Mouse (Mus musculus) forebrain, embryonic 14.5 days (tissue): Measurements from ENCODE around the gene Rrp7a. TPM values are rescaled to one million over a fixed set of nuclear protein-coding genes. Genes with fewer than 3 reads are reported as not detected.

Source experiments
- ATAC-seq: fragments of 200-750 bp; cut with Nextera tagmentation; 2 replicates; pipeline ENCODE4 v1.8.0; 2017; ENCODE audit warnings: mild to moderate bottlenecking, moderate library complexity
- DNase-seq: peaks from one replicate; pipeline ENCODE4 v3.0.0-alpha.2; 2015; ENCODE audit warnings: low spot score
- H3K27ac ChIP-seq: fragments of 300-500 bp; sonication (generic); 2 replicates; pipeline ENCODE4 v1.5.1; 2014; ENCODE audit warnings: low read depth, mild to moderate bottlenecking, control low read depth, low read length, moderate library complexity
- H3K27me3 ChIP-seq: fragments of 300-500 bp; sonication (generic); replicated peaks from 2 replicates; pipeline ENCODE4 v1.6.1; 2014; ENCODE audit warnings: low read length, control low read depth, mixed read lengths; ENCODE audit not compliant: control insufficient read depth, insufficient read depth
- H3K36me3 ChIP-seq: fragments of 300-500 bp; sonication (generic); 2 replicates; pipeline ENCODE4 v1.6.1; 2014; ENCODE audit warnings: low read length, control low read depth; ENCODE audit not compliant: control insufficient read depth, insufficient read depth
- H3K4me1 ChIP-seq: fragments of 300-500 bp; sonication (generic); 2 replicates; pipeline ENCODE4 v1.6.1; 2014; ENCODE audit warnings: antibody characterized with exemption, low read length, control low read depth; ENCODE audit not compliant: control insufficient read depth, insufficient read depth
- H3K4me2 ChIP-seq: fragments of 300-500 bp; sonication (generic); 2 replicates; pipeline ENCODE4 v1.6.1; 2014; ENCODE audit warnings: mild to moderate bottlenecking, control low read depth, low read length
- H3K4me3 ChIP-seq: fragments of 300-500 bp; sonication (generic); 2 replicates; pipeline ENCODE4 v1.5.1; 2014; ENCODE audit warnings: low read depth, low read length, control low read depth
- H3K9ac ChIP-seq: fragments of 300-500 bp; sonication (generic); 2 replicates; pipeline ENCODE4 v1.6.1; 2014; ENCODE audit warnings: mild to moderate bottlenecking, low read length, control low read depth, moderate library complexity
- H3K9me3 ChIP-seq: fragments of 300-500 bp; sonication (generic); replicated peaks from 2 replicates; pipeline ENCODE4 v1.6.1; 2016; ENCODE audit warnings: low read length, control low read depth, mixed read lengths; ENCODE audit not compliant: control insufficient read depth
- whole genome bisulfite sequencing: fragments of 180-500 bp; shearing (Covaris S2); extraction: QIAGEN DNeasy Blood & Tissue Kit; methylation state at CpG from one replicate; pipeline ENCODE4 v1.1.7; 2014; 5-methylcytosine and 5-hydroxymethylcytosine counted together
- polyA plus RNA-seq: library from polyadenylated mRNA; unstranded; fragments of >200 nt; fragmentation: Nextera tagmentation; extraction: Ambion mirVana; gene quantifications from 2 replicates; pipeline ENCODE4 v1.2.1, GENCODE M21; 2014

Gene Rrp7a
- polyA plus RNA-seq, 1 experiment from 2014 or later, result 64.2 TPM

DNA sequence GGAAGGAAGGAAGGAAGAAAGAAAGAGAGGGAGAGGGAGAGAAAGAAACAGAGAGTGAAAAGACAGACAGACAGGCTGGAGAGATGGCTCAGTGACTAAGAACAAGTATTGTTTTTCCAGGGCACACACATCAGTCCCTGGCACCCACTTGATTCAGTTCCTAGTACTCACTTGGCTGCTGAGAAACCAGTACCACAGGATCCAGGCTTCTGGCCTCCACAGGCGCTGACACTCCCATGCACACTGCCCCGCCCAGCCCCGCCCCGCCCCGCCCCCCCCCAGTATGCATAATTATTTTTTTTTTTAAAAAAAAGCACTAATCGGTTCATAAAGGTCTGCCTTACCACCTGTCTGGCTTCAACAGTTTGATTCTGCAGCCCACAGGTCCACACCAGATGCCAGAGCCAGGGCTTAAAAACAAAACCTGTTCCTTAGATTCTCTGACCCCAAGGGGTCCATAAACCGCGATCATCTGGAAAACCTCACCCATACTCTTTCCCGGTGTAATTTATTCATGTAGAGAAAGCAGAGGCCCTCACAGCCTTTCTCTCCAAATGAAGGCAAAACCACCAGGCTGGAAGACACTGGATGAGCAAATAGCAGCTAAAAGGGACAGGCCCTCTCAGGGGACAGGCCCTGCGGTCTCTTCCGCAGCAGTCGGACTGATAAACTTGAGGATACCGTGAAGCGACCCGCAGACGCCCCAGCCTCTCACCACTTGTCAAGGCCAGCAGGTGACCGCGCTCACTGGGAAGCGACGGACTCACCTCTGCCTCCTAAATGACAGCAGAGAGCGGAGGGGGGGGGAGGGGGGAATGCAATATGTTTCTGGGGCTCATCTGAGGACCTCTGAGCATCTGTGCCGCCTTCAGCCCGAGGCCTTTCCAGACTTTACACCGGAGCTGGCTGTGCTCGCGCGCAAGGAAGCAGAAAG lies 33.8 kb downstream of the Rrp7a start:
- ATAC-seq, result no peak

DNA sequence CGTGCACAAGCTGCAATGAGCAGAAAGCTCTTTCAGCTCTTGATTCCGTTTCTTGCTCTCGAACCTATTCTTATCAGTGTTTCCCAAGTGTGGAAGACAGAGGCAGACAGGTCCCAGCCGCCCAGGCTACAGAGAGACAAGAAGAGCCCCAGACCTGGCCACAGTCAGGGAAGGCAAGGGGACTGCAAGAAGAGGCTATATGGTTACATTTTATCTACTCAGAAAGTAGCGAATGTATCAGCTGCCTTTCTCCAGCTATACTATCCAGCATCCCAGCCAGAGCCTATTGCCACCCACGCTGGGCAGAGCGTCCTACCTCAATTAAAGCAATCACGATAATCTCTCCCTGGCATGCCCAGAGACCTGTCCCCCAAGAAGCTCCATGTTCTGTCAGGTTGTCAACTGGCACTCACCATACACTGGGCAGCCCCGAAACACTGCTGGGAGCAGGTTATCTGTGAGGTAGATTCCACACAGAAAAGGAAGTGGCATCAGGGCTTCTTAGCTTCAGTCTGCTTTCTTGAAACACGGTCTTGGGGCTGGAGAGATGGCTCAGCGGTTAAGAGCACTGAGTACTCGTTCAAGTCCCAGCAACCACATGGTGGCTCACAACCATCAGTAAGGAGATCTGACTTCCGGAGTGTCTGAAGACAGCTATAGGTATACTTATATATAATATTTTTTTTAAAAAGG lies 35.8 kb downstream of the Rrp7a start:
- no peaks in the 10 kb centered on the region for H3K36me3 ChIP-seq
- H3K9me3 ChIP-seq, result no peaks in the 10 kb centered on the region
- no peak overlapping the region for H3K4me2 ChIP-seq
- H3K27ac ChIP-seq, result no peak overlapping the region
- H3K4me1 ChIP-seq, result 0 out of 2 replicates have a peak, but pooled peaks cover 12% of the 10 kb centered on the region
- H3K9ac ChIP-seq, result no peak overlapping the region
- ATAC-seq (no peak), DNase-seq (no peak)
- 86% methylated on average over 13 of the region's 13 CpGs for WGBS
- no peaks in the 10 kb centered on the region for H3K27me3 ChIP-seq
- H3K4me3 ChIP-seq, result no peak overlapping the region

More for the DNA sequence above, 33.8 kb downstream of the Rrp7a start:
- Histone ChIP-seq H3K4me3 (no peak overlapping the region), H3K9ac (no peak overlapping the region), H3K4me1 (0 out of 2 replicates have a peak, but pooled peaks cover 10% of the 10 kb centered on the region), H3K27me3 (no peaks in the 10 kb centered on the region), H3K4me2 (no peak overlapping the region), H3K27ac (no peak overlapping the region), H3K9me3 (no peaks in the 10 kb centered on the region), H3K36me3 (no peaks in the 10 kb centered on the region)
- WGBS, result 4% methylated on average over 25 of the region's 27 CpGs
- no peak for DNase-seq

- DNase-seq (no peak), ATAC-seq (no peak)
- Histone ChIP-seq H3K36me3 (no peaks in the 10 kb centered on the region), H3K27me3 (no peaks in the 10 kb centered on the region), H3K4me1 (0 out of 2 replicates have a peak, but pooled peaks cover 12% of the 10 kb centered on the region), H3K4me2 (no peak overlapping the region), H3K9ac (no peak overlapping the region), H3K4me3 (no peak overlapping the region), H3K9me3 (no peaks in the 10 kb centered on the region), H3K27ac (no peak overlapping the region)
- WGBS, result 41% methylated on average over 7 of the region's 7 CpGs
Observed at GRCm38 (mm10) chr15:83085901-83086300, 36.7 kb downstream of the Rrp7a start.

GRCm38 (mm10) chr15:83084022-83084640 lies 38.5 kb downstream of the Rrp7a start:
- DNase-seq (peak; percentile 71), ATAC-seq (peak; percentile 48; the same call in 1 of the 2 replicates)
- WGBS, result 46% methylated on average over 13 of the region's 13 CpGs
- Histone ChIP-seq H3K9me3 (no peaks in the 10 kb centered on the region), H3K36me3 (no peaks in the 10 kb centered on the region), H3K4me2 (no peak overlapping the region; the same call in 1 of the 2 replicates), H3K27ac (peak overlapping the region; percentile 60), H3K27me3 (no peaks in the 10 kb centered on the region), H3K9ac (0 out of 2 replicates have a peak overlapping the region, but pooled peaks have one; percentile 13), H3K4me3 (no peak overlapping the region), H3K4me1 (0 out of 2 replicates have a peak, but pooled peaks cover 10% of the 10 kb centered on the region)

GRCm38 (mm10) chr15:83083530-83083929 lies 39.1 kb downstream of the Rrp7a start:
- peak overlapping the region; percentile 44; the same call in 1 of the 2 replicates for H3K27ac ChIP-seq
- ATAC-seq (peak; percentile 23; the same call in 1 of the 2 replicates), DNase-seq (peak; percentile 50)
- H3K27me3 ChIP-seq, result no peaks in the 10 kb centered on the region
- no peaks in the 10 kb centered on the region for H3K36me3 ChIP-seq
- 63% methylated on average over 5 of the region's 5 CpGs for WGBS
- no peak overlapping the region for H3K4me3 ChIP-seq
- no peak overlapping the region for H3K9ac ChIP-seq
- H3K9me3 ChIP-seq, result no peaks in the 10 kb centered on the region
- no peak overlapping the region for H3K4me2 ChIP-seq
- H3K4me1 ChIP-seq, result 0 out of 2 replicates have a peak, but pooled peaks cover 5% of the 10 kb centered on the region

DNA sequence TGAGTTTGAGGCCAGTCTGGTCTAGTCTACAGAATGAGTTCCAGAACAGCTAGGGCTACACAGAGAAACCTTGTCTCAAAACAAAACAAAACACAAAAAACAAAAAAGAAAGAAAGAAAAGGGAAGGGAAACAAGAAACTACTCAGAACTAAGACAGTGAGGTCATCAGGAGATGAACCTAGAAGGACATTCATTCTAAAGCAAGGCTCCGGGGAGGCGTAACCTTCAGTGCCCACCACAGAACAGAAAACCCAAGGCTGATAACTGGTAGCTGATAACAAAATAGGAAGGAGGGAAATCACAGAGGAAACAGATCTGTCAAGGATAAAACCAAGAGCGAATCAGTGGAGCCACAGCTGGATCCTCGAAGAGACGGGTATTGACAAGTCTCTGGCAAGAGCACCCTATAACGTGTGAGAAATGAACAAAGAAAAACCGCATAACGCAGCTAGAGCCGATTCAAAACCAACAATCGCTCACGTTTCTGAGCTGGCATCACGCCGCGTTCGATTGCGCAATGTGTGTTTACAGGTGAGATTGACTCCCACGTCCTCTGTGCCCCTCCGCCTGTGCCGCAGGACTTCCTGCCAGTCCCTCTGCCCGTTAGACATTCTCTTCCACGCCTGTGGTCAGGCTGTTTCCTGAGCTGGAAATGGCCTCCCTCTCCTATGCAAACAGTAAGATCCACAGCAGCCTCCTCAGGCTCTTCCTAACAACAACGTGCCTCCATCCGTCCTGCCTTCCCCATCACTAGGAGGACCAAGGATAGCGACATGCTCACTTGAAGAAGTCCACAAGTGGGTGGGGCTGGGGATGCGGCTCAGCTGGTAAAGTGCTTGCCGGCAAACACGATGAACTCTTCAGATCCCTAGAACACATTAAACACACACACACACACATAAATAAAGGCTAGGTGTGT lies 46.7 kb downstream of the Rrp7a start:
- Histone ChIP-seq H3K4me2 (no peak overlapping the region), H3K27ac (no peak overlapping the region), H3K36me3 (no peaks in the 10 kb centered on the region), H3K4me1 (no peaks in the 10 kb centered on the region), H3K27me3 (no peaks in the 10 kb centered on the region), H3K4me3 (no peak overlapping the region), H3K9ac (no peak overlapping the region), H3K9me3 (no peaks in the 10 kb centered on the region)
- WGBS, result 70% methylated on average over 27 of the region's 27 CpGs
- DNase-seq, result no peak
- no peak for ATAC-seq

GRCm38 (mm10) chr15:83074179-83074578 lies 48.4 kb downstream of the Rrp7a start:
- Histone ChIP-seq H3K27me3 (no peaks in the 10 kb centered on the region), H3K4me1 (no peaks in the 10 kb centered on the region), H3K9me3 (no peaks in the 10 kb centered on the region), H3K9ac (no peak overlapping the region), H3K36me3 (no peaks in the 10 kb centered on the region), H3K27ac (no peak overlapping the region), H3K4me3 (no peak overlapping the region), H3K4me2 (no peak overlapping the region)
- no peak for DNase-seq
- ATAC-seq, result no peak
- WGBS, result 83% methylated on average over 4 of the region's 4 CpGs

- H3K27me3 ChIP-seq, result no peaks in the 10 kb centered on the region
- no peak overlapping the region for H3K4me3 ChIP-seq
- WGBS, result 85% methylated on average over 5 of the region's 5 CpGs
- no peaks in the 10 kb centered on the region for H3K9me3 ChIP-seq
- no peaks in the 10 kb centered on the region for H3K36me3 ChIP-seq
- no peaks in the 10 kb centered on the region for H3K4me1 ChIP-seq
- H3K4me2 ChIP-seq, result no peak overlapping the region
- no peak overlapping the region for H3K27ac ChIP-seq
- DNase-seq (no peak), ATAC-seq (no peak)
- no peak overlapping the region for H3K9ac ChIP-seq
Observed at GRCm38 (mm10) chr15:83071752-83072151, 50.8 kb downstream of the Rrp7a start.
